Mouse (Mus musculus) right cerebral cortex, adult 2 months (tissue): ENCODE results near the gene Per2.
"Not testable (repeated sequence)": the region's sequence is repeated elsewhere in the genome, so short reads cannot be mapped to it uniquely, and the experiment has no call there.

ENCODE experiments used
- DNase-seq, 2 experiments: peaks; one replicate each; pipeline ENCODE4 v3.0.0; 2021 to 2022; ENCODE audit warnings: low spot score in 2 of 2

The Per2 gene

DNA sequence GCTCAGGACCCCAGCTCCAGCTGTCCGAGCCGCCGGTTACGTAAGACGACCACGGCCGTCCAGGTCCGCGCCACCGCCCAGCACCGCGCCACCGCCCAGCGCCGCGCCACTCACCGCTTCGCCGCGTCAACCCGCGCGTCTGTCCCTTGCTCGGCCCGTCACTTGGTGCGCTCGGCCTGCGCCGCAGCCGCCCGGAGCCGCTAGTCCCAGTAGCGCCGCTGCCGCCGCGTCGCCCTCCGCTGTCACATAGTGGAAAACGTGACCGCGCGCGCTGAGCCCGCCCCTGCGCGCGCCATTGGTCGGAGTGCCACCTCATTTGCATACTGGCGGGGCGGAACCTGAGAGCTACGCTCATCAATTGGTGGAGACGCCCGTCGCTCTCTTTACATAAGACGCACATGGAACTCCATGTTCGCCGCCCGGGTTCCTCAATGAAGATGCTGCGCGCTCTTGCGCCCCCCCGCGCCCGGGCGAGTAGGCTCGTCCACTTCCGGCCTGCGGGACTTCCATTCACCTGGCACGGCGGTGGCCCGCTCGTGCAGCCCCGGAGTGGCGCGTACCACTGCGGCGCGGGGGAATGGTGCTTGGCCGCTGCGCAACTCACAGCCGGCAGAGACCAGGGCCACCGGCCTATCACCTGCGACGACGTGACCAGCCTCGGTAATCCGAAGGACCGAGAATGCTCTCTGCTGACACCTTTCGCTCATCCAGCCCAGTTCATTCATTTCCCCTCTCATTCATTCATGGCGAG, at the start of gene Per2:
TSS of gene Per2 (minus strand) at position 266 of the 751 bp plus-strand sequence.
- DNase-seq: peak; percentile 99 to 100

DNA sequence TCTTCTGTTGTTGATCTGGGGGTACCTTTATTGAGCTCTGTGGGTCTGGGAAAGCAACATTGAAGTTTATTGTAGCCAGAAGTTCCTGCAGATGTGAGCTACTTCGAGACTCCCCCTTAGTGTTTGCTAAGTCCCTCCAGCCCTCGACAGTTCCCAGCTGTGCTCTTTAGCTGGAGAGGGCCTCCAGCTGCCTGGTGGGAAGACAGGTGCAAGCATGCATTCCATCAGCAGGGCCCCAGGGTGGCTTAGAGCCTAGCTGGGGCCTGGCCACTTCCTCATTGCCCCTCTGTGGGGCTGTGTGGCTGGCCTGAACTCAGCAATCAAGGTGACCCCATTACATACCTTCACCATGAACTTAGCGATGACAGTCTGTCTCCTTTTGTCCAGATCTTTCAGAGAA, 45.5 kb upstream of the Per2 start:
- no peak for DNase-seq

DNA sequence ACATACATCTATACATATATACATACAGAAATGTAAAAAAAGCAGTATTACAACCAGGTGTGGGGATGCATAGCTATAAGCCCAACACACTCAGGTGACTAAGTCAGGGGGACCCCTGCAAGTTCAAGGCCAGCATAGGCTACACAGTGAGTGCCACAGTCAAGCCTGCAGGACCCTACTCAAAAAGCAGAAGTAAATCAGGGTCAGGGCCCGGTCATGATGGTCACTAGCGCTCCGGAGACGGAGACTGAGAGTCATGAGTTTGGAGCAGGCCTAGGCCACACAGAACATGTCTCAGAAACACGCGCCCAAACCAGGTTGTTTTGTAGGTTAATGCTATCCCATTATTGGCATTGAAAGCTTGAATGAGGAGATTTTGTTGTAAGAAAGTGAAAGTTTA, 39.5 kb upstream of the Per2 start:
- no peak for DNase-seq

DNA sequence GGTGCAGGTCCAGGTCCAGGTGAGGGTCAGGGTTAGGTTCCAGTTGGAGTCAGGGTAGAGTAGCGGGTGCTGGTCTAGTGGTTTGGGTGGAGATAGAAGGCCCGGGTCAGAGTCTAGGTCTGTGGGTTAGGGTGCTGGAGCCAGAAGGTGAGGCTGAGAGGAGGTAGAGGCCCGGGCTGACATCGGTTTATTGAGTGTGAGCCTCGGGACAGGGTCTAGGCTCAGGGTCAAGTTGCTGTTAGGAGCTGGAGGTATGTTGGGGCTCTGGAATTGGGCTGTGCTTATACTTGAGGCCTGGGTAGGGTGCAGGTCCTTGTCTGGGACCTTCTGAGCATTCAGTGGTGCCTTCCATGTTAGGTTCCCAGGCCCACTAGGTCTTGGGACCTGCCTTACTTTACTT, 36.2 kb upstream of the Per2 start:
- no peak for DNase-seq

DNA sequence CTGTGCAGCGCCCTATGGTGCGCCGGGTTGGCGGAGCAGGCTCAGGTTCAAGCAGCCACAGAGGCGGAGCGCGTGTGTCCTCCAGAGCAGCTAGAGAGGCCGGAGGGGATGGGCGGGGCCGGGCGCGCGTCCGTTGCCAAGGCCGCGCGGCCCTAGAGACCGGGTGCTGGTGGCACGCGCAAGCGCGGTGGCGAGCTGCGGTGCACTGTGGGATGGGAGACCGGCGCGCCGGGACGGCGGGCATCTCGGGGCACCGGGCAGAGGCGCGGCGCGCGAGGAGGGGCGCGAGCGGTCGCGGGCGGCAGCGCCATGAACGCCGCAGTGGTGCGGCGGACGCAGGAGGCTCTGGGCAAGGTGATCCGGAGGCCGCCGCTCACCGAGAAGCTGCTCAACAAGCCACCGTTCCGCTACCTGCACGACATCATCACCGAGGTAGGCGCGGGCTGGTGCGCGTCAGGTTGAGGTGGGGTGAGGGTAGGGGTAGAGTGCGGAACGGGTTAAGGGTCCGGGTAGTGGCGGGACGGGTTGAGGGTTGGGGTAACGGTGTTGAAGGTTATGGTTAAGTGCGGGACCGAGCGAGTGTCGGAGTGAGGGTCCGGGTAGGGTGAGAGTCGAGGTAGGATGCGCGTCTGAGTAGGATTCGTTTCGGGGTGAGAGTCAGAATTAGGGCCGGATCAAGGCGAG, 35.5 kb upstream of the Per2 start, which contains the start of gene Traf3ip1:
TSS of gene Traf3ip1 (plus strand) at position 191 of the 684 bp plus-strand sequence.
- DNase-seq: peak; percentile 87 to 88

DNA sequence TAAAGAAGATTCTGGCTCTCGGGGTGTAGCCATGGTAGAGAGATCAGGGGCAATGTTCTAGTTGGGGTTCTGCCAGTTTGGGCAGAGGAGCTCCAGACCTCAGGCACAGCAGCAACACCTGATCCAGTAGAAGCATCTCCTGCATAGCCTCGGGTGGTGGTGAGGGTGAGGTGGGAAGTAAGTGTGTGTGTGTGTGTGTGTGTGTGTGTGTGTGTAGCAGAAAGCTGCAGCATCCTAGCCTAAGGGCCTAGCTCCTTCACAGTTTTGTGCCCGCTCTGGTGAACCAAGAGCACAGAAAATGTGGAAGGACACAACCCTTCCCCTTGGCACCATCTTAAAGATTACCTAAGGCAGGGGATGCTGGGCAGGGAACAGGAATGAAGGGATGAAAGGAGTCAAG, 34.8 kb upstream of the Per2 start:
- no peak for DNase-seq

DNA sequence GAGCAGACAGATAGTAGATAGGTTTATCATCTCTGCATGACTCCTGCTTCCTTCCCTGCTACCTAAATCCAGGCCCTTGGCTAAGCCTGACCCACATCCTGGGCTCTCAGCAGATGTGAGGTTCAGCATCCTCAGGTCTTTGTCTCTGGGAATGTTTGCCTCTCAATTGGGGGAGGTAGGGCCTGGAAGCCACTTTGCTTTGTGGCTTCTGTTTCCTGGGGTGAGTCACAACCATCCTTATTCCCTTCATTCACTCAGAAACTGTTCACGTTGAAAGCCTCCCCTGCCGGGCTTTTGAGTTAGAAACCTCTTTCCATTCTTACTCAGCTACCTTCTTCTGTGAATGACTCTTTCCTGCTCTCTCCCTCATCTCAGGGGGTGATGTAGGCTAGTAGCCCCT, 33.6 kb upstream of the Per2 start:
- no peak for DNase-seq

DNA sequence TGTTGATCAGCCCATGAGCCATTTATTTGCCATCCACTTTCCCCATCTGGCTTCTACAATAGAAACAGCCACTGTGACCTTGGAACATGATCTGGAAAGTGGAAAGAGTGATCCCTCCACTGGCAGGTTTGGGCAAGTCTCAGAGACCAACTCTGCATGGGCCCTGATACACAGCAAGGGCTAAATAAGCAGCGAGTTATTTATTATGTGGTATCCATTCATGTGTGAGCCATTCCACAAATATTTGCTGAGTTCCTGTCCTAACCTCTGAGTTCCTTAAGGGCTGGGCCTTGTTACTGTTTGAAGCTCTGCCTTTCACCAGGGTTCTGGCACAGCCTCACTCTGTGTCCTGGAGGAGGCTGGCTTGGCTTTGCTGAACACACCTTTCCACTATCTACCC, 31.2 kb upstream of the Per2 start:
- DNase-seq: no peak

DNA sequence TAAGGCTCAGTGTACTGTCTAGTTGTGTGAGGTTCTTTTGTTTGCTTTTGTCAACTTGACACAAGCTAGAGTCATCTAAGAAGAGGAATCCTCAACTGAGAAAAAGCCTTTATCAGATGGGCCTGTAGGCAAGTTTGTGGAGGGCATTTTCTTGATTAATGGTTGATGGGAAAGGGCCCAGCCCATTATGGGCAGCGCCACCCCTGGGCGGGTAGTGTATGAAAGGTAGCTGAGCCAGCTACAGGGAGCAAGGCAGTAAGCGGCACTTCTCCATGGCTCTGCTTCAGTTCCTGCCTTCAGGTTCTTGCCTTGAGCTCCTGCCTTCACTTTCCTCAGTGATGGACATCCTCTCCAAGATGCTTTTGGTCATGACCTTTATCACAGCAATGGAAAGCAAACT, 27.0 kb upstream of the Per2 start:
- DNase-seq: no peak

DNA sequence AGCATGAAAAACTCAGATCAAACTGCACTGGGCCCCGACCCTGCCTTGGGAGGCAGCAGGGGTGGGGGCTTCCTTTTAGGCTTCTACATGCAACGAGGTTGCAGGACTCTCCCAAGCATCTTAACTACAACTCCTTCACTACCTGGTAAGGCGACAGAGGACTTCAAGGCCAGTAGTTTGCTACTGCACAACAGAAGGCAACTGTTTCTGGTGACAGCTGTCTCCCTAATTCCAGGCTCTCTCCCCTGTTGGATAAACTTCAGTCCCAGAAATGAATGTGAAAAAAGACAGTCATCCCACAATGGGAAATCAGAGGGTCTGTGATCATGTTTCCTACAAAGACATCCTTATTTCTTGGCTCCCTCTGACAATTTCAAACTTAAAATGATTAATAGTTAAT, 26.3 kb upstream of the Per2 start:
- DNase-seq: no peak

DNA sequence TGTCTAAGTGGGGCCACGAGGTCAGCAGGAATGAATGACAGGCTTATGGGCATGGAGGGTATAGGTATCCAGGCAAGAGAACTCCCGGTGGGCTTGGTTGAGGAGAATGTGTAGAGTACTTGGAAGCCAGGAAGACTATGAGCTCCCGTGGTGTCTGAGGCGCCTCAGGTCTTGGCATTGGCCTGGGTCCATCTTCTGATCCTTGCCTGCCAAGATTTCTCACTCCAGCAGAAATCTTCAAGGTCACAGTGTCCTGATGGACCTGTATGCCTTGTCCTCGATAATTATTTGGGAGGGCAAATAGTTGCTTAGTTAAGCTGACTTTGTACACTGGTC, 24.9 kb upstream of the Per2 start:
- DNase-seq: no peak

DNA sequence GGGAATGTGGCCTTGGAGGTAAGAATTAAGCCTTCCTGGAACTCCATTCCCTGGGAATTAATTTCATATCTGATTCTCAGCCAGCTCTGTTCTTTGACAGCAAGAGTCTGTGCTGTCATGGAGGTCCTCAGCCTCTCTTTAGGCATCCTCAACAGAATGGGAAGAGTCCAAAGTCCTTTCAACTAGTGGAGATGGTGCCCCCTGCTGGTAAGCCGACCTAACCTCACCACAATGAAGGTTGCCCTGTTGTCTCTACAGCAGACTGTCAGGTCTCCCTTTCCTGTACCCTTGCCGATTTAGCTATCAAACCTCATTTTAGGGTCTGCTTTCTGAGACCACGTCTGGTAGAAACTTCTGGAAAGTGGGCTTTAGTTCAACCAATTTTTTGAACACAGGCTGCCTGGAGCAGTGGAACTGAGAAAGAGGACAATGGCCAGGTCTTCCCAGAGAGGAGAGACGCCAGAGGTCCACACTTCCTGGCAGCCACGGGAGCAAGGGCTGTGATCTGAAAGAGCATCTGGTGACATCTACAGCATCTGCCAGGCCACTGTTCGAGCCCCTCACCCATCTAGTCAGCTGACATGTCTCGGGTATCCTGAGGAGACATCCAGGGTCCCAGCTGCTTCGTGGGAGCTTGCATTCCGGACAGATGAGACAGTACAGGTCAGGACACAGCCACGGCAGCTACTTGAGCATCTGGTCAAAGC, 24.3 kb upstream of the Per2 start:
- DNase-seq: peak; percentile 84 to 86

DNA sequence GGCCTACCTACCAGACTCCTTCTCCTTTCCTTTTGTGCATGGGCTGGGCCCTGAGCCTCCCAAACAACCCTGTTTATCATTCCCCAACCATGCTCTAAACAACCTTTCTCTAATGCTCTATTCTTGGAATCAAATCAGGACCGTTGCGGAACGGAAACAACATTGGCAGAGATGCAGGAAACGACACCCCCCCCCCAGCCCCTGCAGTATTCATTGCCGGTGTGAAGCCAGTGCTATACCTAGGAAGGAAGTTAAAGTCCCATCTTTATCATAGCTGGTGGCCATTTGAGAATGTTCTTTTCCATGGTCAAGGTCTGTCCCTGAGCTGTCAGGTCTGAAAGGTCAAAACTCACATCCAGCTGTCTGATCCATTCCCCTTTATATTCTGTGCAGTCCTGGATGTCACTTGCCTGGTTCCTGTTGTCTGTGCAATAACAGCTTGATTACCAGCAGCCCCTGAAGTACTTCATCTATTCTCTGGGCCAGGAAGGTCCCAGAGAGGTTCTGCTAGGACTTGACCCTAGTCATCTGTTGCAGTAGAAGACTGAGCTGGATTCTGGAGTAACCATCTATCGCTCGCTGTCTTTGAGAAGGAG, 23.6 kb upstream of the Per2 start:
- no peak for DNase-seq

DNA sequence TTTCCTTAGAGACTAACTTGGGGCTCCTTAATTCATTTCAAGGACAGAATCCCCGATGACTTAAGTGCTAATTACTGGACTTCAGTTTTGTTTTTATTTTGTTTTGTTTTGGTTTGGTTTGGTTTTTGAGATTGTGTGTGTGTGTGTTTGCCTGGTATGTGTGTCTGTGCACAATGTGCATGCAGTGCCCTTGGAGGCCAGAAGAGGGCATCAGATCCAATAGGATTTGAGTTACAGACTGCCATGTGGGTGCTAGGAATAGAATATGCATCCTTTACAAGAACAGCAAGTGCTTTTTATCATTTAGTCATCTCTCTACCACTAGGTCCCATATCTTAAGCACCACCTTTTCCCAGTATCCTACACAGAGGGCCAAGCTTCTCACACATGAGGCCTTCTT, 19.8 kb upstream of the Per2 start:
- DNase-seq: no peak

DNA sequence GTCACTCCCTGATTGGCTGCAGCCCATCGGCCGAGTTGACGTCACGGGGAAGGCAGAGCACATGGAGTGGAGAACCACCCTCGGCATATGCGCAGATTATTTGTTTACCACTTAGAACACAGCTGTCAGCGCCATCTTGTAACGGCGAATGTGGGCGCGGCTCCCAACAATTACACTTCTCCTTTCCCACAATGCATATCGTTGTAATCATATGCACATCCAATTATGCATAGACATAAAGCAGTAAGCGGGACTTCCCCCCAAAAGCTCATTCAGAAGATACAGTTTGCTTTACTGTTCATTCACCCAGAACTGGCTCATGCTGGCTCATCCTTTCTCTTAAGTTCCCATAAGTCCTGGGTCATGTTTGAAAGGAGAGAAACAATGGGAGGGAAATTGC, 19.0 kb upstream of the Per2 start:
- DNase-seq: not testable (repeated sequence)

DNA sequence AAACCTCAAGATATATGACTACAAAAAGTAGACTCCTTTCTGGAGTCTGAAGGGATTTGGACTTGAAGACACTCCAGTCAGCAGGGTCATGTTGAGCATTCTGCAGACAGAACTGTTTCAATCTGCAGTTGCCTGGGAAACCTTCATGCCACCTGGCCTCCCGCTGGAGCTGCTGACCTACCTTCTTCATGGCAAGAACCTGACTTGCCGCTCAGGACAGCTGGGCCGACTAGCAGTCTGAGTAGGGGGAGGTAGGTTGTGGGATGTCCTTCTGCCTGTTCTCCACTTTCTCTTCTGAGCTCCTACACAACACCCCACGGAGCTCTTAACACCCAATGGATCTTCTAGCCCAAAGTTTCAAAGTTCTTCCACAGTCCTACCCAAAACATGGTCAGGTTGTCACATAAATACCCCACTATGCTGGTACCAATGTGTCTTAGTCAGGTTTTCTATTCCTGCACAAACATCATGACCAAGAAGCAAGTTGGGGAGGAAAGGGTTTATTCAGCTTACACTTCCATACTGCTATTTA, 10.8 kb upstream of the Per2 start:
- no peak for DNase-seq

DNA sequence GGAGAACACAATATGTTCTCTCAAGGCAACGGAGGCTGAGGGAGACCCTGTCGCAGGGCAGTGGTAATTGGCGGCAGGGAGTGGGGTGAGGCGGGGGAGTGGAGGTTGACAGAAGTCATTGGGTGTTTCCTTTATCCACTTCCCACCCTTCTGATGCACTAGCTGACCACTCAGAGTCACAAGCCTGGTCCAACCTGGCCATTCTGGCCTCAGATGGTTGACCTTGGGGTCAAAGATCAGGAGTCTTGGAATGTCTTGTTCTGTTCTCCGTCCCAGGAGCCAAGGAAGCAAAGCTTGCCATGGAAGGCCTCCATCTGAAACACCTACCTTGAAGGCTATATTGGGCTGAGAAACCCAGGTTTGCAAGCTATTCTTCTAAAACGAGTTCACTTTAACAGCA, 7.1 kb upstream of the Per2 start:
- no peak for DNase-seq

DNA sequence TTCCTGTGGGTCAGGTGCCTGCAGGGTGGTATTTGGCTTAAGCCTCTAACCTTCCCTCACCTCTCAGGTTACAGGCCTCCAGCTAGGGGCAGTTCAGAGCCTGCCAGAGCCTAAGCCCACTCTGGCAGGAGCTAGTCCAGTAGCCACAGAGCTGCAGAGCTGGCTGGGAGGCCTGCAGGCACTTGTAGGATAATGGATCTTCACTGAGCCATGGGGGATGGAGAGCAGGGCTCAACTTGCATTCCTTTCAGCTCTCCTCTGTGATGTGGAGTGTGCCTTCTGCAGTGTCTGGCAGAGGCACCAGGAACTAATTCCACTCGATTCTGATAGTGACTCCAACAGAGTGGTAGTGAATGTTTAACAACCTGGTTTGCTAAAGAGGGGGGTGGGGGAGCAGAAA, 6.1 kb upstream of the Per2 start:
- no peak for DNase-seq

DNA sequence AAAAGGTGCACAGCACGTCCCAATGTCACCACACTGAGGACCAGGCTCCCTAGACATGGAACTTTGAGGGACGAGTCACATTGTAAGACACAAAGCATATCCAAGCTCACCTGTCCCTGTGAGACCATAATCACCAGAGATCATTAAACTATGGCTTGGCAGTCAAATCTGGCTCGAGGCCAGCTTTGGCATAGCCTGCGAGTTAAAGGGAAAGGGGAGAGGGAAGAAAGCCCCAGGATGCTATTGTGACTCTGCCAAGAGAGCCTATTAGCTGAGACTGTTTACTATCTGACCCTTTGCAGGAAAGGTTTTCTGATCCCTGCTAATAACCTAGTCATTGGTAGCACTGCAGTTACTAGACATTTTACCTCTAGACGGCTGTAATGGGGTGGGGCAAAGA, 5.3 kb upstream of the Per2 start:
- no peak for DNase-seq

DNA sequence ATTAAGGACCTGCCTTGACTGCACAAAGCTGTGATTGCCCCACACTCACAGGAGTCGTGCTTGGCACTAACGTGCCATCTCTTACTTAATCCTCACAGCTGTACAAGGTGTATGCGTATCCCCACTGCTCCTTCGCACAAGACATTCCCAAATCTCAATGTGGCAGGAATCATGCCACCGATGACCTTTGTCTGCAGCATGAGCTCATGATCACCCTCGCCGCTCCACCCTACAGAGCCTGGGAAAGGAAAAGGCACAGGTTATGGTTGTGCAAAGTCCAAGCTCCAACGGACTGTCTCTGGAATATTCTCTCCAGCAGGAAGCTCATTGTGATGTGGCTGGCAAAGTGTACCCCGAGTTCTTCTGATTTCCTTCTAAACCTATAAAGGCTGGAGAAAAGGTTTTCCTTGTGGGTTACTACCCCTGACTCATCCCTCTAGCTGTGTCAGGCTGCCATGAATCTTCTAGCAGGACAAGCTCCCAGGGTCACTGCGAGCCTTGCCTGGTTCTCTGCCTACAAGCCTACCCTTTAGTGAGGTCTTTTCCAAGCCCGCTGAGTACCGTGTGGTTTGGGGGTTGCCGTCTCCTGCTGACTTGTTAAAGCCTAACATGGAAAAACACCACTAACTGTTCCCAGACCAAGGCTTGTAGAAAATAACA, 4.3 kb upstream of the Per2 start:
- DNase-seq: no peak

DNA sequence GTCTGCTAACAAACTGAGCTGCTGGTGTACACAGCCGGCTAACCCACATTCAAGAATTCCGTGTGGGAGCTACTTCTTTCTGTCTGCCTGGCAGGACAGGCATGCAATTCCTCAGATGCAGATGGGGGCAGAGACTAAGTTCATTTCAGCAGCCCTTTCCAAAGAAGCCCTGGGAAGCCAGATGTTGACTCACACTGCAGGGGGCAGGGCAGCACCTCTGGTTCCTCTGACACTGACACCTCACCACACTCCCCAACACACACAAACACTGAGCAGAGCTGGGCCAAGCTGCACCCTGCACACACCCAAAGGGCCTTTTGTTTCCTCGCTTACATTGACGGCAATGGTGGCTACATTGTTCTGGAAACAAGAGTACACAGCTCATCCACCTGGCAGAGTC, 1.4 kb upstream of the Per2 start:
- DNase-seq: no peak

DNA sequence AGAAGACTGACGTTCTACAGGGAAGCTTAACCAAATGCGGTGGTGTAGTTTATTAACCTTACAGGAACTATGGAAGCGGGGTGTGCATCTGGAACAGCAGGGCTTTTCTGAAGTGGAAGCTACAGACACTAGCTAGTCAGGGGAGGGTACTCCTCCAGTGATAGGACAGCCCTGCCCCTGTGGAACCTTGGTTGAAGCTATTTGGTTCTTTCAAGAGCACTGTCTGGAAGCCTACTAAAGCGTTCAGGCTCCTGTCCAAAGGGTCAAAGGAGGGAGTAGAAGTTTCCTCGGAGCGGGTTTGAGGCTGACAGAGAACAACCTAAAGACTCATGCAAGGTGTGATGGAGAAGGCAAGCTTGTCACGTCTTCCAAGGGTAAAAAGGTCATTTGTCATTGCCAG, 945 bp upstream of the Per2 start:
- no peak for DNase-seq
